8 mouse cellular contexts compared by ENCODE assay signal in the genomic region with DNA sequence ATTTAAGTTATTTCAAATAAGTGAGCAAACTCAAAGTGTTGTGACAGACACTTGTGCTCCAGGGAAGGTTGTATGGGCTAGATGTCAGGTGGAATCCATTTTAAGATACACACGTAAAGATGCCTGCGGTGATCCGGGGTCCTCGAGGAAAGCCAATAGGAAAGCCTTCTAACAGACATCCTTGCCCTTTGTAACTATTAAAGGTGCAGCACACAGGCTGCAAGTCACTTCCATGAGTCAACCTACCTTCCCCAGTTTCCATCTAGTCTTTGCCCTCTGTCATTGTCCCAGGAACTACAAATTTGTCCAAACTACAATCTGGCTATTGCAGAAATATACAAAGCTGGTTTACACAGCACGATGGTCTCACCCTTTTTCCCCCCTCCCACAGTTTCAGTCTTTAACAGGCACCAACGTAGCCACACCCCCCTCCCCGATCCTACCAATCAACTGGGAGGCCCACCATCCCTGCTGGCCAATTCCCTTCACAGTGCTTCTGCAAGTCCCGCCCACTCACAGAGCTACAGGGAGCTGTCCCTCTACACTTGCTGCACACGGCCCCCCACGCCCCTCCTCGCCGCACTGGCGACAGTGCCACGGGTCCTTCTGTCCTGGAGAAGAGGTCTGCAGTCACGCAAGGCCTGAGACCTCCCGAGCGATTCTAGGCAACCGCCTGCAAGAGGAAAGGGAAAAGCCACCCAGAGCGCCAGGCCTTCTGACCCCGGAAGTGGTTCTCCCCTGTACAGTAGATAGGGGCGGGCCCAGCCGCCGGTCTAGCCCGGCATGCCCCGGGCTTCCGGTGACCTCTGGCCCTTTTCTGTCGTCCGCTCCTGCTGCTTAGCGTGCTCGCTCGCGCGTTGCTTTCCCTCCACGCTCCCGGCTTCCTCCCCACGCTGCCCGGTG. TPM values are rescaled to one million over a fixed set of nuclear protein-coding genes. Genes with fewer than 3 reads are reported as not detected.
DNase-seq lines count a peak whose midpoint lies in the region; ATAC-seq and TF ChIP-seq lines count a peak whose summit lies in the region.

A gene (plus strand): TSS at position 791 of the 903 bp plus-strand sequence.

- H3K9me3 ChIP-seq in E14TG2a.4 (ENCODE audit: low read length) = no peaks in the 10 kb centered on the region
- no peaks in the 10 kb centered on the region for H3K9me3 ChIP-seq in forebrain, embryonic 12.5 days
- H3K9me3 ChIP-seq in heart, postnatal 0 days (replicated peaks; ENCODE audit: control insufficient read depth, low read length) = no peaks in the 10 kb centered on the region
- no peaks in the 10 kb centered on the region for H3K9me3 ChIP-seq in liver, embryonic 16.5 days (replicated peaks; ENCODE audit: control insufficient read depth, low read length)
- no peaks in the 10 kb centered on the region for H3K9me3 ChIP-seq in neural tube, embryonic 13.5 days

- H3K36me3 ChIP-seq in E14TG2a.4 (ENCODE audit: insufficient read depth, low read length) = peaks cover 29% of the 10 kb centered on the region
- H3K36me3 ChIP-seq in forebrain, embryonic 12.5 days (replicated peaks) = no peaks in the 10 kb centered on the region
- no peaks in the 10 kb centered on the region for H3K36me3 ChIP-seq in heart, postnatal 0 days (replicated peaks; ENCODE audit: control insufficient read depth, insufficient read depth, low read length)
- no peaks in the 10 kb centered on the region for H3K36me3 ChIP-seq in liver, embryonic 16.5 days (ENCODE audit: control insufficient read depth, insufficient read depth)
- H3K36me3 ChIP-seq in neural tube, embryonic 13.5 days = no peaks in the 10 kb centered on the region
- no peaks in the 10 kb centered on the region for H3K36me3 ChIP-seq in testis, adult 2 months (ENCODE audit: control insufficient read depth, insufficient read depth, low read length)

- peak within 1 kb of the TSS; percentile 93 for H3K9ac ChIP-seq in forebrain, embryonic 12.5 days
- H3K9ac ChIP-seq in heart, postnatal 0 days (replicated peaks; ENCODE audit: low read depth, low read length) = peak within 1 kb of the TSS; percentile 97
- H3K9ac ChIP-seq in liver, embryonic 16.5 days (ENCODE audit: low read depth, low read length) = peak within 1 kb of the TSS; percentile 96
- peak within 1 kb of the TSS; percentile 92 for H3K9ac ChIP-seq in neural tube, embryonic 13.5 days

- TF ChIP-seq POLR2A in testis, adult 2 months (IDR thresholded peaks at IDR 0.05; ENCODE audit: control insufficient read depth, low read depth, low read length) = peak; percentile 52; the same call in 1 of the 2 replicates

- peak; percentile 78; the same call in 1 of the 2 replicates for TF ChIP-seq EP300 in heart, postnatal 0 days (IDR thresholded peaks at IDR 0.05; ENCODE audit: low read depth)

- H3K4me2 ChIP-seq in forebrain, embryonic 12.5 days = peak within 1 kb of the TSS; percentile 73
- H3K4me2 ChIP-seq in heart, postnatal 0 days (ENCODE audit: low read depth, low read length) = peak within 1 kb of the TSS; percentile 81
- peak within 1 kb of the TSS; percentile 83 for H3K4me2 ChIP-seq in liver, embryonic 16.5 days (ENCODE audit: low read depth, low read length)
- H3K4me2 ChIP-seq in neural tube, embryonic 13.5 days = peak within 1 kb of the TSS; percentile 82

- H3K27ac ChIP-seq in forebrain, embryonic 12.5 days = peak within 1 kb of the TSS; percentile 93
- peak within 1 kb of the TSS; percentile 96 for H3K27ac ChIP-seq in heart, postnatal 0 days (ENCODE audit: low read depth)
- peak within 1 kb of the TSS; percentile 90 for H3K27ac ChIP-seq in liver, embryonic 16.5 days (ENCODE audit: low read length)
- peak within 1 kb of the TSS; percentile 97 for H3K27ac ChIP-seq in neural tube, embryonic 13.5 days (replicated peaks)
- peak within 1 kb of the TSS; percentile 97 for H3K27ac ChIP-seq in testis, adult 2 months (ENCODE audit: control insufficient read depth, insufficient read depth, low read depth, low read length)

- WGBS in forebrain, embryonic 12.5 days = under 1% methylated on average over 32 of the region's 37 CpGs
- WGBS in heart, postnatal 0 days = under 1% methylated on average over 36 of the region's 37 CpGs
- under 1% methylated on average over 37 of the region's 37 CpGs for WGBS in liver, embryonic 16.5 days (ENCODE audit: insufficient replicate concordance)
- WGBS in neural tube, embryonic 13.5 days = under 1% methylated on average over 37 of the region's 37 CpGs

- peaks cover 33% of the 10 kb centered on the region for H3K4me1 ChIP-seq in E14TG2a.4 (replicated peaks; ENCODE audit: low read depth, low read length)
- H3K4me1 ChIP-seq in forebrain, embryonic 12.5 days = peaks cover 16% of the 10 kb centered on the region
- peaks cover 18% of the 10 kb centered on the region for H3K4me1 ChIP-seq in heart, postnatal 0 days (ENCODE audit: control insufficient read depth, insufficient read depth)
- H3K4me1 ChIP-seq in liver, embryonic 16.5 days (ENCODE audit: control insufficient read depth, low read depth, low read length) = peaks cover 18% of the 10 kb centered on the region
- H3K4me1 ChIP-seq in neural tube, embryonic 13.5 days (replicated peaks) = peaks cover 25% of the 10 kb centered on the region
- H3K4me1 ChIP-seq in testis, adult 2 months (ENCODE audit: control insufficient read depth, insufficient read depth, low read length) = no peaks in the 10 kb centered on the region

- peak; percentile 89 for DNase-seq in c-Kit-positive CD71-positive TER-119-positive erythroid progenitor cells, embryonic 14.5 days (ENCODE audit: low spot score)
- DNase-seq in heart, postnatal 0 days (ENCODE audit: low spot score) = peak; percentile 98
- peak; percentile 94 to 97 for DNase-seq in kidney, postnatal 4 days

- H3K4me3 ChIP-seq in E14TG2a.4 (replicated peaks; ENCODE audit: low read length) = peak within 1 kb of the TSS; percentile 100
- H3K4me3 ChIP-seq in forebrain, embryonic 12.5 days (replicated peaks) = peak within 1 kb of the TSS; percentile 97
- peak within 1 kb of the TSS; percentile 95 for H3K4me3 ChIP-seq in heart, postnatal 0 days (ENCODE audit: low read depth, low read length)
- H3K4me3 ChIP-seq in liver, embryonic 16.5 days (ENCODE audit: low read depth, low read length) = peak within 1 kb of the TSS; percentile 100
- peak within 1 kb of the TSS; percentile 84 for H3K4me3 ChIP-seq in neural tube, embryonic 13.5 days
- H3K4me3 ChIP-seq in testis, adult 2 months (ENCODE audit: control insufficient read depth, low read depth, low read length) = peak within 1 kb of the TSS; percentile 94

- peak; percentile 99 for ATAC-seq in forebrain, embryonic 12.5 days (ENCODE audit: low FRiP score)
- peak; percentile 98 for ATAC-seq in heart, postnatal 0 days (ENCODE audit: insufficient read depth, low read depth)
- peak; percentile 98 for ATAC-seq in liver, embryonic 16.5 days (ENCODE audit: low read depth)
- peak; percentile 100 for ATAC-seq in neural tube, embryonic 13.5 days (ENCODE audit: low read depth)

- no peak for TF ChIP-seq CTCF in E14TG2a.4 (conservative IDR thresholded peaks at IDR 0.05; ENCODE audit: low read length)
- no peak for TF ChIP-seq CTCF in heart, postnatal 0 days (IDR thresholded peaks at IDR 0.05; ENCODE audit: low read depth)
- TF ChIP-seq CTCF in testis, adult 2 months (IDR thresholded peaks at IDR 0.05; ENCODE audit: control insufficient read depth, insufficient read depth, insufficient replicate concordance, low read depth, low read length) = no peak

- H3K27me3 ChIP-seq in E14TG2a.4 (ENCODE audit: insufficient read depth, low read length) = no peaks in the 10 kb centered on the region
- H3K27me3 ChIP-seq in forebrain, embryonic 12.5 days = no peaks in the 10 kb centered on the region
- no peaks in the 10 kb centered on the region for H3K27me3 ChIP-seq in heart, postnatal 0 days (ENCODE audit: control insufficient read depth, insufficient read depth, low read length)
- no peaks in the 10 kb centered on the region for H3K27me3 ChIP-seq in liver, embryonic 16.5 days (ENCODE audit: control insufficient read depth, insufficient read depth, low read depth, low read length)
- H3K27me3 ChIP-seq in neural tube, embryonic 13.5 days = no peaks in the 10 kb centered on the region
- no peaks in the 10 kb centered on the region for H3K27me3 ChIP-seq in testis, adult 2 months (ENCODE audit: control insufficient read depth, insufficient read depth, low read length)

RNA-seq across cellular contexts. Expression of the gene that starts here (rescaled TPM):
- 62.6 and 62.7 TPM in 2 replicates for polyA plus RNA-seq in forebrain, embryonic 12.5 days (2016; fragmentation: Nextera tagmentation; extraction: Ambion mirVana)
- 53.5 and 56.8 TPM in 2 replicates for total RNA-seq in heart, postnatal 0 days (2014; rRNA removed; ENCODE audit: low replicate concordance)
- 29.7 and 35.7 TPM in 2 replicates for polyA plus RNA-seq in heart, postnatal 0 days (2015; fragmentation: Nextera tagmentation; extraction: Ambion mirVana)
- polyA plus RNA-seq in liver, embryonic 16.5 days (2015; fragmentation: Nextera tagmentation; extraction: Ambion mirVana) = 18.3 and 19.5 TPM in 2 replicates
- 58.9 and 59.7 TPM in 2 replicates for polyA plus RNA-seq in neural tube, embryonic 13.5 days (2015; fragmentation: Nextera tagmentation; extraction: Ambion mirVana)
- 20.7 and 24.1 TPM in 2 replicates for polyA plus RNA-seq in testis, adult 2 months (2012; rRNA removed)

Comparison
In these comparisons a context has a peak if more than half of its experiments do, and no peak if none do; other contexts are left out.
1. Peak in every context shown above with its lines: DNase-seq, ATAC-seq, H3K4me3 ChIP-seq and H3K27ac ChIP-seq.